Mouse (Mus musculus) kidney, adult 2 months (tissue): ENCODE data around the gene Pigr. TPM values are rescaled to one million over a fixed set of nuclear protein-coding genes. Genes with fewer than 3 reads are reported as not detected.

Experiments used
- DNase-seq: peaks from one replicate; pipeline ENCODE4 v3.0.0; 2021
- H3K27ac ChIP-seq: fragments of 200-500 bp; 2 replicates; pipeline ENCODE4 v1.5.1; 2012; ENCODE audit warnings: low read depth, low read length, control low read depth, inconsistent platforms; ENCODE audit not compliant: insufficient read depth
- H3K27me3 ChIP-seq: fragments of 200-500 bp; replicated peaks from 2 replicates; pipeline ENCODE4 v1.6.1; 2012; ENCODE audit warnings: mild to moderate bottlenecking, moderate library complexity, low read length, inconsistent platforms; ENCODE audit not compliant: control insufficient read depth, insufficient read depth
- H3K36me3 ChIP-seq: fragments of 200-500 bp; 2 replicates; pipeline ENCODE4 v1.6.1; 2012; ENCODE audit warnings: mild to moderate bottlenecking, moderate library complexity, low read length, inconsistent platforms; ENCODE audit not compliant: control insufficient read depth, insufficient read depth
- H3K4me1 ChIP-seq: fragments of 200-500 bp; 2 replicates; pipeline ENCODE4 v1.6.1; 2011; ENCODE audit warnings: low read length; ENCODE audit not compliant: control insufficient read depth, insufficient read depth
- H3K4me3 ChIP-seq: fragments of 200-500 bp; 2 replicates; pipeline ENCODE4 v1.5.1; 2011; ENCODE audit warnings: mild to moderate bottlenecking, low read depth, low read length, control low read depth; ENCODE audit not compliant: insufficient read depth
- CTCF ChIP-seq: fragments of 200-500 bp; conservative IDR thresholded peaks from 2 replicates; pipeline ENCODE4 v1.5.1; 2011; ENCODE audit warnings: low read depth, mild to moderate bottlenecking, control low read depth, low read length, moderate library complexity, mixed read lengths; ENCODE audit not compliant: insufficient read depth, insufficient read length
- POLR2A ChIP-seq: fragments of 200-500 bp; IDR thresholded peaks from one replicate; pipeline ENCODE4 v1.6.1; 2011; ENCODE audit warnings: low read depth, low read length, control low read depth
- WGBS: fragments of 180-500 bp; shearing (Covaris S2); methylation state at CpG from one replicate; pipeline ENCODE4 v1.1.7; 2018; 5-methylcytosine and 5-hydroxymethylcytosine counted together
- polyA plus RNA-seq: library from polyadenylated mRNA; depleted of rRNA; stranded (reverse); fragments of >200 nt; gene quantifications from 2 replicates; pipeline ENCODE4 v1.2.3, GENCODE M21; 2012; rRNA removed

Pigr gene
- polyA plus RNA-seq = 16.9 and 26.4 TPM in 2 replicates

DNA sequence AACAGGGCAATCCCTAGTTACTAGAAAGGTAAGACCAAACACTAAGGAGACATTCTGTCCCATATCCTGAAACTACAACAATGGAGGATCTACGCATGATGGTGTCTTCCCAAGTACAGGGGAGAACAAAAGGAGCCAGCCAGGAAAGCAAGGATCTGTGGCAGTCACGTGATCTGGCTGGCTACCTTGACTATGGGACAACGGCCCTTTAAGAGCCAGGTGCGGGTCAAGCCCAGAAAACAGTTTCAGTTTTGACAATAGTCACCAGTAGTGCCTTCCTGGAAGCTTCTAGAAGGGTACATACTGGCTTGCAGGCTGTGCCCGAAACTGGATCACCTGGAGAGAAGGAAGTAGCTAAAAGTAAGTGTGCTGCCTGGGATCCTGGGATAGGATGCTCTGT, at the start of gene Pigr:
Gene Pigr (plus strand): TSS at position 237 of the 400 bp plus-strand sequence.
- 81% methylated on average over 5 of the region's 5 CpGs for WGBS
- Histone ChIP-seq H3K4me1 (peaks cover 22% of the 10 kb centered on the region), H3K36me3 (no peaks in the 10 kb centered on the region), H3K27me3 (no peaks in the 10 kb centered on the region), H3K4me3 (no peak within 1 kb of the TSS), H3K27ac (no peak within 1 kb of the TSS)
- TF ChIP-seq POLR2A (no peak), CTCF (no peak)
- peak; percentile 63 for DNase-seq

DNA sequence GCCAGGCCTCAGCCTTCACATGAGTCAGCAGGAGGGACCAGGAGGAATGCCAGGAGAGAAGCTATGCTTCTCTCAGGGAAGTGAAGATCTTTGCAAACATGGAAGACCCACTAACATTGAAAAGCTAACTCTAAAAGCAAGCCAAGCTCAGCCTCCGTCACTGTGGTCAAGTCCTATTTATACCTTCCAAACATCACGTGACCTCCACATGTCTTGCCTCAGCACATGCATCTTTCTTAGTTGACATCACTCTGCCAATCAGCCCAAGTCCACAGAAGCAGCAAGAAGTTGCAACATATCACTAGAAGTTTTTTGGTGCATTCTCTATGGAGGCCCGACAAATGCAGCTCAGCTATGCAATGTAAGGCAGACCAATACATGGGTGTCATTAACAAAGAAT, 46.6 kb upstream of the Pigr start:
- H3K27ac ChIP-seq = no peak overlapping the region
- H3K36me3 ChIP-seq = no peaks in the 10 kb centered on the region
- no peak overlapping the region for H3K4me3 ChIP-seq
- no peak for DNase-seq
- no peak for TF ChIP-seq POLR2A
- no peak for TF ChIP-seq CTCF
- 84% methylated on average over 3 of the region's 3 CpGs for WGBS
- no peaks in the 10 kb centered on the region for H3K4me1 ChIP-seq
- H3K27me3 ChIP-seq = no peaks in the 10 kb centered on the region

DNA sequence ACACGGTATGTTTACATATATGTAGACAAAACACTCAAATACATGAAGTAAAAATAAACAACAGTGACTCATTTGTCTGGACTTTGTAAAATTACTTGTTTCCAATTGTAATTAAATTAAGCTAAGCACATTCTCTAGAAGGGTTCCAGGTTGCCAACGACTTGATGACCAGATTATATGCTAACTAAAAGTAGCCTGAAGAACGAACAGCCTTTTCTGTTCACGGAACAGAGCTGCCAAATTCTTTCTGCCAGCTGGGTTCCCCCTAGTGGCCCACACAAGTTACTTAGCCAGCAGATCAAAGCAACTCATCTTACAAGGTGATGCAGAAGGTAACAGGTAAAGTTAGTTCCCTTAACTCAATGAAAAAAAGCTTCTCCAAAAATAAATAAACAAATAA, 42.4 kb upstream of the Pigr start:
- H3K36me3 ChIP-seq = no peaks in the 10 kb centered on the region
- 17% methylated on average over 4 of the region's 4 CpGs for WGBS

GRCm38 (mm10) chr1:130787001-130787400, 39.5 kb upstream of the Pigr start:
- DNase-seq = peak; percentile 46
- Histone ChIP-seq H3K36me3 (no peaks in the 10 kb centered on the region), H3K4me3 (no peak overlapping the region), H3K27ac (no peak overlapping the region), H3K27me3 (no peaks in the 10 kb centered on the region), H3K4me1 (no peaks in the 10 kb centered on the region)
- TF ChIP-seq CTCF (peak; percentile 67), POLR2A (no peak)
- WGBS = 37% methylated on average over 4 of the region's 4 CpGs

More for the DNA sequence above, 42.4 kb upstream of the Pigr start:
- Histone ChIP-seq H3K4me1 (no peaks in the 10 kb centered on the region), H3K27me3 (no peaks in the 10 kb centered on the region), H3K4me3 (no peak overlapping the region), H3K27ac (no peak overlapping the region)
- TF ChIP-seq CTCF = peak; percentile 66
- no peak for TF ChIP-seq POLR2A
- peak; percentile 59 for DNase-seq

DNA sequence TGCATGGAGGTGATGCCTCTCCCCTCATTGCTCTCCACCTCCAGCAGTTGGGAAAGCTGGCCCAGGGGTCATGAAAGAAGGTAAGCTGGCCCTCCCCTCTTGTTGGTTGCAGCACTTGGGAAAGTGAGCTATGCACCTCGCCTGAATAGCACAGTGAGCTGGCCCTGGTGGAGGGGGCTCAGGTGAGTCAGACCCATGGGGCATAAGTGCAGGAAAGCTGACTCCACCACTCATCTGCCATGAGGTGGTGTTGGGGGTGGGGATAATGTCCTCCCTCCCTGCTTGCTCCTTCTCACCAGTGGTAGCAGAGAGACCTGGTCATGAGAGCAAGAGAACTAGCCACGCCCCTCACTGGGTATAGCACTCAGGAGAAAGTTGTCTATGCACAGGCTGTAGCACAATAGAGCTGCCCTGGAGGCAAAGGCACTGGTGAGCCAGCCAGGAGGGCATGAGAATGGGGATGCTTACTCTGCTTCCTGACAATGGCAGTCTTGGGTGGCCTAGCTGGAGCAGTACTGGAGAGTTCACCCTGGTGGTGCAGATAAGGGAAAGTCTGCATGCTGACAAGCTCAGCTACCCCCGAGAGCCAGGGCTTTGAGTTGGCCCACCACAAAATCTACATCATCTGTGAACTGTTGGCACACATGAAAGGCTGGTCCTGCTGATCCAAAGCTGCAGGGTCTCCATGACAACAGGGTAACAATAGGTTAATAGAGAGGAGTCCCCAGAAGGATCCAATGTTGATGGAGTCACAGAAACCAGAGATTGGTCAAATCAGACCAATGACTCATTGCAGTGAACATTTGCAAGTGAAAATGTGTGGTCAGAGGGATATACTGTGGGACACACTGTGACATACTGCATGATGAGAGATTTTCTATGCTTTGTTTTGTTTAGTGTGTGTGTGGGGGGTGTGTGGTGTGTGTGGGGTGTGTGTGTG, 36.7 kb upstream of the Pigr start:
- Histone ChIP-seq H3K27ac (no peak overlapping the region), H3K4me1 (no peaks in the 10 kb centered on the region), H3K36me3 (no peaks in the 10 kb centered on the region), H3K4me3 (no peak overlapping the region), H3K27me3 (no peaks in the 10 kb centered on the region)
- TF ChIP-seq POLR2A (no peak), CTCF (no peak)
- WGBS = 84% methylated on average over 3 of the region's 3 CpGs
- no peak for DNase-seq

- no peak for DNase-seq
- Histone ChIP-seq H3K36me3 (no peaks in the 10 kb centered on the region), H3K4me1 (peaks cover 14% of the 10 kb centered on the region; the same call in 1 of the 2 replicates), H3K27ac (no peak overlapping the region), H3K4me3 (no peak overlapping the region), H3K27me3 (no peaks in the 10 kb centered on the region)
- WGBS = 73% methylated on average over 2 of the region's 2 CpGs
- TF ChIP-seq CTCF (no peak), POLR2A (no peak)
These were observed 31.2 kb upstream of the Pigr start for GRCm38 (mm10) chr1:130795331-130795730.

- WGBS = 74% methylated on average over 8 of the region's 8 CpGs
- Histone ChIP-seq H3K4me1 (peaks cover 14% of the 10 kb centered on the region; the same call in 1 of the 2 replicates), H3K27me3 (no peaks in the 10 kb centered on the region), H3K4me3 (no peak overlapping the region), H3K27ac (peak overlapping the region; percentile 4; the same call in 1 of the 2 replicates), H3K36me3 (no peaks in the 10 kb centered on the region)
- no peak for TF ChIP-seq POLR2A
- peak; percentile 38 for TF ChIP-seq CTCF
- peak; percentile 86 for DNase-seq
These were observed 29.4 kb upstream of the Pigr start for GRCm38 (mm10) chr1:130796967-130797684.
